Mouse (Mus musculus) Patski (cell line): ENCODE measurements around the gene Slc30a1. TPM values are rescaled to one million over a fixed set of nuclear protein-coding genes. Genes with fewer than 3 reads are reported as not detected.

Experiments used
- ATAC-seq: fragments of 100-300 bp; one replicate; pipeline ENCODE4 v1.8.0; 2021
- CTCF ChIA-PET: fragments of 350-600 bp; sonication (Branson Sonifier 250); formaldehyde crosslinking; loops from one replicate; lab custom pipeline; 2022; ENCODE audit warnings: inconsistent platforms; lab: Charles Lee
- POLR2A ChIA-PET: fragments of 350-600 bp; sonication (Branson Sonifier 250); formaldehyde crosslinking; loops from one replicate; lab custom pipeline; 2022; ENCODE audit warnings: antibody characterized with exemption, inconsistent platforms; lab: Charles Lee
- DNase-seq: peaks from one replicate; pipeline ENCODE4 v3.0.0-alpha.2; 2011; ENCODE audit warnings: low read depth, low spot score
- H3K27me3 ChIP-seq: fragments of 371-371 bp; one replicate; pipeline ENCODE4 v1.5.1; 2021
- CTCF ChIP-seq: fragments of 100-300 bp; IDR thresholded peaks from one replicate; pipeline ENCODE4 v1.5.1; 2021
- in situ Hi-C: fragments of 300-500 bp; cut with MboI; formaldehyde crosslinking; loops from 3 replicates; pipeline ENCODE4 v1.11.1; 2018; ENCODE audit warnings: low pct_unique_long_range_greater_than_20kb, mixed read lengths
- polyA plus RNA-seq: library from polyadenylated mRNA; unstranded; gene quantifications from one replicate; pipeline ENCODE4 v1.2.3, GENCODE M21; 2021

Gene Slc30a1
- polyA plus RNA-seq, 1 experiment from 2014 or later, result 17.4 TPM

- in situ Hi-C loops, result loop anchor here (10.0 kb wide), 1 partner anchor 81 kb away; no protein-coding TSS in a partner anchor
- CTCF ChIA-PET, result interaction anchor here (1.3 to 1.4 kb wide), 2 partner anchors 10 to 81 kb away, joined by 3 read pairs; no protein-coding TSS in a partner anchor
- POLR2A ChIA-PET, result no interaction called here
- no peak for TF ChIP-seq CTCF
- no peak for DNase-seq
- H3K27me3 ChIP-seq, result no peaks in the 10 kb centered on the region
- no peak for ATAC-seq
Measured at GRCm38 (mm10) chr1:191915586-191915985, 9.0 kb downstream of the Slc30a1 start.

- DNase-seq (no peak), ATAC-seq (no peak)
- CTCF ChIA-PET, result interaction anchor here (1.3 kb wide), 1 partner anchor 82 kb away, joined by 3 read pairs; no protein-coding TSS in a partner anchor
- POLR2A ChIA-PET, result no interaction called here
- no peak for TF ChIP-seq CTCF
- no peaks in the 10 kb centered on the region for H3K27me3 ChIP-seq
- in situ Hi-C loops, result loop anchor here (10.0 kb wide), 1 partner anchor 82 kb away; no protein-coding TSS in a partner anchor
Measured at GRCm38 (mm10) chr1:191916876-191917275, 10.3 kb downstream of the Slc30a1 start.

GRCm38 (mm10) chr1:191919336-191919735, 12.8 kb downstream of the Slc30a1 start:
- no peak for ATAC-seq
- CTCF ChIA-PET, result no interaction called here
- TF ChIP-seq CTCF, result no peak
- no peaks in the 10 kb centered on the region for H3K27me3 ChIP-seq
- DNase-seq, result no peak
- in situ Hi-C loops, result loop anchor here (10.0 kb wide), 1 partner anchor 85 kb away; no protein-coding TSS in a partner anchor
- POLR2A ChIA-PET, result no interaction called here

- DNase-seq (no peak), ATAC-seq (no peak)
- ChIA-PET POLR2A (interaction anchor here (0.6 kb wide), 1 partner anchor 11 kb away, joined by 4 read pairs; no protein-coding TSS in a partner anchor), CTCF (interaction anchor here (1.1 to 1.3 kb wide), 3 partner anchors 10 to 87 kb away, joined by 3 to 4 read pairs (median 3); no protein-coding TSS in a partner anchor)
- no peak for TF ChIP-seq CTCF
- in situ Hi-C loops, result no loop called here
- H3K27me3 ChIP-seq, result no peaks in the 10 kb centered on the region
Measured at GRCm38 (mm10) chr1:191921701-191922100, 15.1 kb downstream of the Slc30a1 start.

- TF ChIP-seq CTCF, result no peak
- H3K27me3 ChIP-seq, result no peaks in the 10 kb centered on the region
- in situ Hi-C loops, result no loop called here
- ATAC-seq (no peak), DNase-seq (no peak)
- ChIA-PET CTCF (interaction anchor here (1.3 to 1.5 kb wide), 2 partner anchors 10 to 32 kb away, joined by 3 read pairs; no protein-coding TSS in a partner anchor), POLR2A (interaction anchor here (1.0 kb wide), 1 partner anchor 14 kb away, joined by 3 read pairs; no protein-coding TSS in a partner anchor)
Measured at GRCm38 (mm10) chr1:191925496-191925895, 18.9 kb downstream of the Slc30a1 start.

- ATAC-seq (no peak), DNase-seq (no peak)
- H3K27me3 ChIP-seq, result no peaks in the 10 kb centered on the region
- ChIA-PET POLR2A (no interaction called here), CTCF (no interaction called here)
- no peak for TF ChIP-seq CTCF
- in situ Hi-C loops, result no loop called here
Measured at GRCm38 (mm10) chr1:191926681-191927080, 20.1 kb downstream of the Slc30a1 start.

GRCm38 (mm10) chr1:191928345-191928744, 21.8 kb downstream of the Slc30a1 start:
- in situ Hi-C loops, result no loop called here
- H3K27me3 ChIP-seq, result no peaks in the 10 kb centered on the region
- no peak for DNase-seq
- CTCF ChIA-PET, result no interaction called here
- POLR2A ChIA-PET, result interaction anchor here (0.5 kb wide), 1 partner anchor 341 kb away, joined by 6 read pairs; no protein-coding TSS in a partner anchor
- no peak for ATAC-seq
- TF ChIP-seq CTCF, result no peak

GRCm38 (mm10) chr1:191929065-191929464, 22.5 kb downstream of the Slc30a1 start:
- POLR2A ChIA-PET, result no interaction called here
- in situ Hi-C loops, result no loop called here
- DNase-seq, result no peak

GRCm38 (mm10) chr1:191929897-191930524, 23.4 kb downstream of the Slc30a1 start:
- CTCF ChIA-PET, result no interaction called here
- no peak for ATAC-seq
- in situ Hi-C loops, result no loop called here
- H3K27me3 ChIP-seq, result no peaks in the 10 kb centered on the region
- TF ChIP-seq CTCF, result no peak
- DNase-seq, result no peak
- POLR2A ChIA-PET, result no interaction called here

More at GRCm38 (mm10) chr1:191929065-191929464, 22.5 kb downstream of the Slc30a1 start:
- no peak for TF ChIP-seq CTCF
- ATAC-seq, result no peak
- CTCF ChIA-PET, result no interaction called here
- H3K27me3 ChIP-seq, result no peaks in the 10 kb centered on the region

- no peak for TF ChIP-seq CTCF
- no peaks in the 10 kb centered on the region for H3K27me3 ChIP-seq
- ChIA-PET CTCF (no interaction called here), POLR2A (no interaction called here)
- ATAC-seq, result no peak
- in situ Hi-C loops, result no loop called here
- DNase-seq, result no peak
Measured at GRCm38 (mm10) chr1:191930525-191931105, 24.0 kb downstream of the Slc30a1 start.
